Mouse (Mus musculus): ENCODE data around the gene P2ry10.

- TF ChIP-seq POLR2A (IDR thresholded peaks at IDR 0.05; ENCODE audit: control insufficient read depth, extremely low read depth, insufficient read depth, low read length, poor library complexity) (no peak), CTCF (IDR thresholded peaks at IDR 0.05; ENCODE audit: borderline replicate concordance, control insufficient read depth, extremely low read depth, insufficient read depth, low read length, poor library complexity) (no peak)
Observed at GRCm38 (mm10) chrX:107150752-107151515, 62.6 kb downstream of the P2ry10 start.
